Mouse (Mus musculus) cortical plate, adult 2 months (tissue): ENCODE measurements around the gene Dynlt1c.
"Not testable (repeated sequence)": the region's sequence is repeated elsewhere in the genome, so short reads cannot be mapped to it uniquely, and the experiment has no call there.

Source experiments
- CTCF ChIP-seq: fragments of 200-500 bp; IDR thresholded peaks from 2 replicates; pipeline ENCODE4 v1.5.1; 2011; ENCODE audit warnings: mild to moderate bottlenecking, control low read depth, low read length; ENCODE audit not compliant: insufficient read depth; ENCODE audit errors: extremely low read depth
- POLR2A ChIP-seq: fragments of 200-500 bp; IDR thresholded peaks from 2 replicates; pipeline ENCODE4 v1.6.1; 2011; ENCODE audit warnings: mild to moderate bottlenecking, low read length, control low read depth; ENCODE audit not compliant: insufficient read depth; ENCODE audit errors: extremely low read depth

DNA sequence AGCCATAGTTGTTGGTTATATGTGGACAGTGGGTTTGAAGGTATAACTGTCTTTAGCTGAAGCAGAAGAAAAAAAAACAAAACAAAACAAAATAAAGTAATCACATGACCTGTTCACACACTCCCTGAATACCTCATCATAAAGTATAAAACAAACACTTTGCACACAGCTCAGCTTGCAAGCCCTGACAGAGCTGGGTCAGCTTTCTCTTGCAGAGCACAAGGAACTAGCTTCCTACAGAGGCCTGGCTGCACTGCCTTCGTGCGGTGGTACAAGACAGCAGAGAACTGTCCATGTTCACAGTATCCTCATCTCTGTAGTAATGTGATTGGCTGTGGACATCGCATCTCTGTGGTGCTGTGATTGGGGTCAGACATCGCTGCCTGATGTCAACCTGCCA is 28.9 kb downstream of the Dynlt1c start:
- TF ChIP-seq POLR2A, CTCF: not testable (repeated sequence)
